Mouse (Mus musculus) T-helper 17 cell (primary cell): ENCODE data around the gene Nrd1.

ENCODE experiments used
- in situ Hi-C, 2 experiments: fragments of 300-600 bp; cut with MboI, MseI; formaldehyde crosslinking; loops; 1 replicate in 1 of 2; 2 replicates in 1 of 2; pipeline ENCODE4 v1.15.1; 2025; ENCODE audit warnings: high pct_unique_total_duplicates in 2 of 2

Gene Nrd1

DNA sequence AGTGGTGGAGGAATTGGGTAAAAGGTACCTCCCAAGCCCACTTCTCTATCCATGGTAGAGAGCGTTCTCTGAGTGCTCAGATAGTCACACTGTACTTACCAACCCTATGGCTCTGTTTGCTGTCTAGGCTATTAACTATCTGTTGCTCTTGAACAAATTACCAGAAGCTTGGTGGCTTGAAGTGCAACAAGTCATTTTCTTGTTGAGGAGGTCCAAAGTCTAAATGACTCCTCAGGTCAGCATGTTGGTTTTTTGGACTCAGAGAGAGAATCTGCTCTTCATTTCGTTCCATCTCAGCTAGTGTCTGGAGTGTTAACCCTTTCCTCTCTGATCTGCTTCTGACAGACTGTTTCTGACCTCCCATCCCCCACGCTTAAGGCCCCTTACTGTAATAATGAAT is 24.6 kb downstream of the Nrd1 start:
- in situ Hi-C loops, result no loop called here

DNA sequence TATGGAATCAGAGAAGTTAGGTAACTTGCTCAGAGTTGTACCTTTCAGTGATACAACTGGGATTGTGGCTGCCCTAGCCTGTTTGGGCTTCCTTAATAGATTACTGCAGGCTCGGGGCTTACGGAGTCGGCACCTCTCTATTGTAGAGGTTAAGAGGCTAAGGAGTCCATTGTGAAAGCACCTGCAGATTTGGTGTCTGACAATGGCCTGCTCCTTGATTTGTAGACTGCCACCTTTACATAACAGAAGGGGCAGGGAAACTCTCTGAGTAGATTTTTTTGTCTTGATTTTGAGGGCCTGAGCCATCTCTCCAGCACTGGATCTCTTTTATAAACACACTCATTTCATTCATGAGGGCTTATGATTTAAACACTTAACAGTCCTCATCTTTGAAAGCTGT is 26.1 kb downstream of the Nrd1 start:
- in situ Hi-C loops, result no loop called here

DNA sequence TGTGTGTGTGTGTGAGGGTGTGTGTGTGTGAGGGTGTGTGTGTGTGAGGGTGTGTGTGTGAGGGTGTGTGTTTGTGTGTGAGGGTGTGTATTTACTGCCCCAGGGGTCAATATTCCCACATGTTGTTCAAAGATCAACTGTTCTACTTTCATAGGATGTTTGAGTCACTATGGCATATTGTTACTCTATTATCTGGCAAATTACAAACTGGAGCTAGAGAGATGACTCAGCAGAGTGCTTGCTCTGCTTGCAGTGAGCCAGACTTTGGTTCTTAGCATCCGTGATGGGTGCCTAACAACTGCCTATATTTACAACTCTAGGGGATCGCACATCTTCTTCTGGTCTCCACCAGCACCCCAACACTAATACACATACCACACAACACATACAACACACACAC is 29.4 kb downstream of the Nrd1 start:
- in situ Hi-C loops, result no loop called here

DNA sequence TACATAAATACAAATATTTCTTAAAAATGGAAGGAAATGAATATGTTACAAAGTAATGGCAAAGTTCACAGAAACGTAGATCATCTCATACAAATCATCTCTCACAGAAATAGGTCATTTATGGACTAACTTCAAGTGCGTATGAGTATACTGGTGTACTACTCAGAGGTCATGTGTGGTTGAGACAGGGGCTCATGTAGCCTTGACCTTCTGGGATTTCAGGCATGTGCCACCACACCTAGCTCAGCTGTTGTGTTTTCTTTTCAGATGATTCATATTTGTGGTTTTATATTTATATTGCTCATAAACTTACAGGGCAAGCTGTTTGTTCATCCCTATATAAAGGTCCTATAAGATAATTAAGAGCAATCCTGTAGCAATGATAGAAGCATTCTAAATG is 29.8 kb downstream of the Nrd1 start:
- in situ Hi-C loops, result no loop called here

DNA sequence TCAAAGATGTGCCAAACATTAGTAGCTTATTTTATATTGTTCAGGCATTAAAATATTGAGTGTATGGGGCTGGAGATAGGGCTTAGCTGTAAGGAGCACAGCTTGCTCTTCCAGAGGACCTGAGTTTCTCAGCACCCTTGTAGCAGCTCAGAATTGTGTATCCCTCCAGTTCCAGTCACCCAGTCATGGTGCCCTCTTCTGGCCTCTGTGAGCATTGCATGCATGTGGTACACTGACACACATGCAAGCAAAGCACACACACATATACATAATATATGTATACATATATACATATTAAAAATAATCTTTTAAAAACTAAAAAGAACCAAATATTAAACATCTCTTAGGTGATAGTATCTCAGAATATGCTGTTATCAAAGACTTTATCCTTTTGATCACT is 35.9 kb downstream of the Nrd1 start:
- in situ Hi-C loops, result no loop called here

DNA sequence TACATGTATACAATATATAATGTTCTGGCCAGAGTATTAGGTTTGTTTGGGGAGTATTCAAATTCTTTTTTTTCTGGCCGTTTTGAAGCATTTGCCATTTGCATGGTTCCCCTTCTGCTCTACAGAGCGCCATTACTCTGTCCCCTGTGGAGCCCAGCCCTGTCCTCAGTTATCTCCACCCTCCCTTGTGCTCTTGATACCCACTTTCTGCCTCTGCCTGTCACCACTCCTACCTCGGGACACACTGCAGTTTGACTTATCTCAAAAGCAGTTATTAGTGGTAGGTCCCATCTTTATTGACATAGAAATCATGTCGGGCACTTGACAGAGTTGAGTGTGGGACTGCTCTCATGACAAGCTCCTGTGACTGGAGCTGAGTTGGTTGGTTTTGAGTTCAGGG is 42.3 kb downstream of the Nrd1 start:
- in situ Hi-C loops, result no loop called here

DNA sequence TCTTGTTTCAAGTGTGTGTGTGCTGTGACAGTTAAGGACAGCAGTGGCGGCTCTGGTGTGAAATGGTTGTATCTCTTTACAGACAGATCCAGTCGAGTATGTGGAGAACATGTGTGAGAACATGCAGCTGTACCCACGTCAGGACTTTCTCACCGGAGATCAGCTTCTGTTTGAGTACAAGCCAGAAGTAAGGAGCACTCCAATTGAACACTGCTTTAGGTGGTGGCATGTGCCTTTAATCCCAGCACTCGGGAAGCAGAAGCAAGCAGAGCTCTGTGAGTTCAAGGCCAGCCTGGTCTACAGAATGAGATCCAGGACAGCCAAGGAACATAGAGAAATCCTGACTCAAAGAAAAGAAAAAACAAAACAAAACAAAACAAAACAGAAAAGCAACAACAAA is 42.8 kb downstream of the Nrd1 start:
- in situ Hi-C loops, result no loop called here

DNA sequence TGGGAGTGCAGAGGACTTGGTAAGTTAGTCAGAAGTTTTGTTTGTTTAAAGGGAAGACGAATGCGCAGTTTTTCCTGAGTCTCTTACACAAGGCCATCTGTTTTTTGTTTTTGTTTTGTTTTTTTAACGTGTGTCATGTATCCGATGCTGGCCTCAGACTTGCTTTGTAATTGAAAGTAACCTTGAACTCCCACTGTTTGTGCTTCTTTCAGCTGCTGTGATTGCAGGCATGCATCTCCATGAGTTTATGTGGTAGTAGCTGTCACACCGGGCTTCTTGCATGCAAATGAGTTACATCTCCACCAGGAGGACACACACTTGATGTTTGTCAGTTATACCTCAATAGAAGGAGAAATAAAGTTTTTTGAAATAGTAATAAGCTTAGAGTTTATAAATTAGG is 43.3 kb downstream of the Nrd1 start:
- in situ Hi-C loops, result no loop called here

DNA sequence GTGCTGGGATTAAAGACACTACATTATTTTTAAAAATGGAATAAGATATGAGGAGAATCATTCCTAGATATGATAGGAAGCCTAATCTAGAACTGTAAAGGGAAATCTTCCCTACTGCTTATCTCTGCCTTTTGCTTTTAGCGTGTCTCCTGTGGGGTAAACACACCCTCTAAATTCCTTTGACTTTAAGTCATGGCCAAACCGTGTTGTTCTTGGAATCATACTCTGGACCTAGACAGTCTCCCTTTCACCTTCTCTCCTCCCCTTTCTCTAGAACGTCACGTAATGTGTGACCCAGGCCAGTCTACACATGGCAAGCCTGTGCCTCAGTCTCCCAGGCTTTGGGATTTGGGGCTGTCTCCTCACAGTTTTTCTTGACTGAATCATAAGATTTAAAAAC is 47.8 kb downstream of the Nrd1 start:
- in situ Hi-C loops, result no loop called here

DNA sequence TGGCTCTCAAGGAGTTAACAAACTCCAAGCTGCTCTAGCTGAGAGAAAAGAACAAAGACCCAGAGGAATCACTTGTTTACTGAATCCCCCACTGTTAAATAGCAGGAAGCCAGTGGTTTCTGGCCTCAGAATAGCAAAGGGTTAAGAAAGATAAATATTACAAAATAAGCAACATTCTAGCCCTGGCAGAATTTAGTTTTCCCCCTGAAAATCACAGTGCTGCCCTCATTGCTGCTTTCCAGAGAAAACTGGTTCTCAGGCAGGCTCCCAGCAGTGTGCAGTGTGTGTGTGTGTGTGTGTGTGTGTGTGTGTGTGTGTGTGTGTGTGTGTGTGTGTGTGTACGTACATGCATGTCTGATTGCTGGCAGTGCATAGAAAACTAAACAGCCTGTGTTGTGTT is 51.8 kb downstream of the Nrd1 start:
- in situ Hi-C loops, result no loop called here

DNA sequence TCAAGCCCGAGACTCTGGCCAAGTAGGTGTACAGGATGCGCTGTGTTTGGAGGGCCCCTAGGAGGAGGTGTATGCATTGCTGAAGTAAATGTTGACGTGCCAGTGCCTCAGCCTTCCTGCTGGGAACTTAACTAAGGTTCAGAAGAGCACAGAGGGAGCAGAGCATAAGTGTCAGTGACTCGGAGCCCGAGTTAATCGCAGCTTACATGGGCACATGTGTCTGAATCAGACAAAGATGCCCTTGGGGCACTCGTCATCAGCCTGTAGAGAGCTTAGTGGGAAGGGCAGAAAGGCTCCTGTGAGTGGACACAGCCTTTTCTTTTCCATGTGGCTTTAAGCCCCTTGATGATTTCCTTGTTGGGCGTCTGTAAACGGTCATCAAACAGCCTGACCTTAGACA is 53.5 kb downstream of the Nrd1 start:
- in situ Hi-C loops, result no loop called here

DNA sequence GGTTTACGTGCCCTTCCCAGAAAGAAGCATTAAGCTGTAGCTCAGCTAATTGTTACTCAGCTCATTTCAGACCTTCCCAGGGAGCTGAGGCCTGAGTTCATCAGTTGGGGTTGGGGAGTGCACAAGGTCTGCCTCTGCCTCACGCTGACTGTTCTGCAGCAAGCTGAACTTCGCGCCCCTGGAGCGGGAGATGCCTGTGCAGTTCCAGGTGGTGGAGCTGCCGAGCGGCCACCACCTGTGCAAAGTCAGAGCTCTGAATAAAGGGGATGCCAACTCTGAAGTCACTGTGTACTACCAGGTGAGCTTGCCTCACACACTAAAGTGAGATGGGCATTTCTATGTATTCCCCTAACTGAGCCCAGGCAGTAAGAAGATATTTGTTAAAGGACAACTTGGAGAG is 55.9 kb downstream of the Nrd1 start:
- in situ Hi-C loops, result no loop called here

DNA sequence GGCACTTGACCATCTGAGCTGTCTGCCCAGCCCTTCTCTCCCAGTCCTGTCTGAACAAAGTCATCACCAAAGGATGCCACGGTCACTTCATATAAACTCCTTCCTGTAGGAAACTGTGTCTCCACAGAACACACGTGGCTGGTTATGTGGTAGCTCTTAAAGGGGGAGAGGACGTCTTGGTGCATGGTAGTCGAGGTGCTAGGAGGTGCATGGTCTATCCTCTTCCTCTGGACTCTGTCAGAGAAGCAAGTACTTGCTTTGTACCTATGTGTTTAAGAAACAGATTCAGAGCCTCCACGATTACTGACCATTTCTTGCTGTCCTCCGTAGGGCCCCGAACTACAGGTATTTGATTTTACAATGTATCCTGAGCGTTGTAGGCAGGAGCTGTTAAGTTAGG is 57.2 kb downstream of the Nrd1 start:
- in situ Hi-C loops, result no loop called here

DNA sequence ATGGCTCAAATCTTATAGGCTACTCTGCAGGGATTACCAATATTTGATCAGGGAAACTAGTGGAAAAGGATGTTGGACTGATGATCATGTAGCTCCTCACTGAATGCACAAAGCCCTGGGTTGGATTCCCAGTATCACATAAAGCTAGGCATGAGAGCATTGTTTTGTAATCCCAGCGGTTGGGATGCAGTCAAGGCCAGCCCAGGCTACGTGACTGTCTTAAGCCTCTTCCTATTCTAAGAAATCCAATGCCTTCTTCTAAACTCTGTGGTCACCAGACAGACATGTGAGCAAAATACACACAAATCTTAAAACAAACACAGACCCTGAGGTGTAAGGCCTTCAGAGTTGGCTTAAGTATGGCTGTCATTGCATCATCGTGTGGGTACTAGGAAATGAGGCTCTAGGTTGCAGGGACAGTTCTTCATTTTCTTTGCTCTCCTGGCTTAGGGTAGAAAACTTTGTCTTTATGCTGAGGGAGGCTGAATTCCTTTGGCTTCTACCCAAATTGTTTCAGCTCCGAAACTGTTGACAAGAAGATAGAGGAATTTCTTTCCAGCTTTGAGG is 58.9 kb downstream of the Nrd1 start:
- in situ Hi-C loops, result no loop called here

DNA sequence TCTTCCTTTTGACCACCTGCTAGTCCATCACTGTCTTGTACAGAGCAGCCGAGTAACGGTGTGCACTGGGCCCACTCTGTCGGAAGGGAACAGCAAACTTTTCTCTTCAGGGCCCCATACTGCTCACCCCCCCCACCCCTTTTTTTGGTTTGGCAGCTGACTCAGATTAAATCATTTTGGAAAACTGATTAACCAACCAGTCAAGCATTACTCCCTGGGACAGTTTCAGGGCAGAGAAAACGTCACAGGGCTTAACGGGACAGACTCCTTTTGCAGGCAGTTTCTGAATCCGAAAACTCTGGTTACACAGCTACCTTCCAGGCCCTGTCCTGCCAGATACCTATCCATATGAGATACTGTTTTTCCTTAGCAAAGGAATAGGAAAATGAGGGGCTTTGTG is 64.5 kb downstream of the Nrd1 start:
- in situ Hi-C loops, result loop anchor here in 1 of 2 experiments (5.0 kb wide), 1 partner anchor 97 kb away; no protein-coding TSS in a partner anchor

DNA sequence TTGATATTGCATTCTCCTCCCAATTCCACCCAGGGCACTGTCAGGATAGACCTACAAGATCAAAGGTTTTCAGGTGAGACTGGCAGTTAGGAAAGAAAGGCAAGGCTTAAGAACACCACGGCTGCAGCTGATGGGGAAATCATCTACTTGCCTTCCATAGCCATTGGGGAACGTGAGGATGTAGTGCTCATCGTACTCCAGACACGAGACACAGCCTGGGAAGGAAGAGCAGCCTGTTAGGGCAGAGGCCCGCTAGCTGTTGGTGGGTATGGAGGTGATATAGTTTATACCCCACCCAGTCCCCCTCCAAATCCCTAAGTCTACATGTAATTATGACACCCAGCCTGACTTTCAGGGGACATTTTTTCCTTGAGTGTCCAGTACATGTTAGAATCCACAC is 65.3 kb downstream of the Nrd1 start:
- in situ Hi-C loops, result loop anchor here in 1 of 2 experiments (5.0 kb wide), 1 partner anchor 97 kb away; no protein-coding TSS in a partner anchor

DNA sequence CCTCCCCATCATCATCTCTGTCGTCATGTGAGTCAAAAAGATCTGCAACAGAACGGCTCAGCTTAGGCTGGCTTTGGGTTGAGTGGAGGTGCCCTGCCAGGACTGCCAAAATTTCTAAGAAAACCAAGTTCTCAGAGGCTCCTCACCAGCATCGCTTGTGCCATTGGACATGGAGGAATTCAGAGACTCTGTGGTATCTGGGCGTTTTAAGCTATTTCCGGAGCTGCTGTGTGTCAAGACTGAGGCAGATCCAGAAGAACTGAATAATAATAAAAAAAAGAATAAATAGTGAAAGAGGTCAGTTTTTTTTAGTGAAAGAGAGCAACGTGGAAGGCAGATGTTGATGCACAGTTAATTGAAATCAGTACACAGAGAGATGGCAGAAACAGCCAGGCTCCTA is 72.4 kb downstream of the Nrd1 start:
- in situ Hi-C loops, result no loop called here

DNA sequence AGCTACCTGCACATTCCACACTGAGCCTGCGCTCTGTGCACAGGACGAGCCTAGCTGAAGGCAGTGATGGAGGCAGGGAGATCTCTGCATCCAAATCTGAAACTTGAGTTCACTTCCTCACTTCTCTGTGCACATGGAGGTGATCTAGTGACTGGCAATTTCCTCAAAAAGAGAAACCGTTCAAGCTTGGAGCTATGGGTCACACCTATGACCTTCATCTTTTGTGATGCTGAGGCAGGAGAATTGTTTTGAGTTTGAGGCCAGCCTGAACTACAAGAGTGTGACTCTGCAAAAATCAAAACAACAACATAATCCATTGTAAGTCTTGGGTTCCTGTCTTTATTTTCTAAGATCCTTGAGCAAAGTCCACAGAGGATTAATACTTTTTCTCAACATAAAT is 72.8 kb downstream of the Nrd1 start:
- in situ Hi-C loops, result no loop called here

DNA sequence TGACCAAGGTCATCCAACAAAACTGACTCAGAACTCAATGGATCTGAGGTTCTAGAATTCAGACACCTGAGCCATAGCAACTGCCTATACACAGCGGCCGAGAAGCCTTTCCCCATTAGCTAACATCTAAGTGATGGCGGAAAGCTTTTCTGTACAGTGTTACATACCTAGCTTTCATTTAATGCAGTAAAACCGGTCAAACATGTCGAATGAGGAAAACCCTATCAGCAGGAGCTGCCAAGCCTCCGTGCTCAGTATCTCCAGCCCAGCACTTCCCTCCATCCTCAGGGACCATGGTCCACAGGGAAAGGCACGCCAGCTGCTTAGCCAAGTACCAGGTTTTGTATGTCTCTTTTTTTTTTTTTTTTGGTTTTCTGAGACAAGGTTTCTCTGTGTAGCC is 78.5 kb downstream of the Nrd1 start:
- in situ Hi-C loops, result no loop called here

DNA sequence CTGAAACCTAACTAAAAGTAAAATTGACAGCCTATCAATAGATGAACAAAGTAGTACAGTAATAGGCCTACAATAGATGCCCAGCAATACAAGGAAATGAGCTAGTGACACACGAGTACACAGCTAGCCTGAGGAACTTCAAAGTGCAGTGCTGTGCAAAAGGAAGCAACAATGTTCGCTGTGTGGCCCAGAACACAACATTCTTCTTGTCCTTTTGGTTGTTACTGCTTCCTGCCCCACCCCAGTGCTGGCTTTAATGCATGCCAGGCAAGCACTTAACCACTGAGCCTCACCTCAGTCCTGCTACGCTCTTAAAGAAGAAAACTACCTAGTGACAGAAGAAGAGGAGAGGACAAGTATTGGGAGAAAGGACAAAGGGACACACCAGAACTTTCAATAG is 79.2 kb downstream of the Nrd1 start:
- in situ Hi-C loops, result loop anchor here in 1 of 2 experiments (5.0 kb wide), 1 partner anchor 83 kb away; no protein-coding TSS in a partner anchor

DNA sequence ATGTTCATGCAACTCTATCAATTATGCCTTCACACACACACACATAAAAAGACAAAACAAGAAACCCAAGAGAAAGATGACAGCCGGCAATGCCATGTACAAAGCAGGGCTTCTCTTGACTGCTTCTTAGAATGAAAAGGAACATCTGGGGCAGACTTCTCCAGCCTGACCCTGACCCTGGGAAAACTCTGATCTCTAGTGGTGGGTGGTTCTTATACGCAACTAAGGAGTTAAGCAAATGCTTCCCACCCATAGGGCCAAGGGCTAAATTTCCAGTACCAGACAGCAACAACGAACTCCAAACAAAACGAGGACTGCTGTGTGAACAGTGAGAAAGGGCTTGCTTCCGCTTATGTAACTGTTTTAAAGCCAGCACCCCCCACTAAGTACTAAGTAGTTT is 79.7 kb downstream of the Nrd1 start:
- in situ Hi-C loops, result loop anchor here in 1 of 2 experiments (5.0 kb wide), 1 partner anchor 82 kb away; no protein-coding TSS in a partner anchor

DNA sequence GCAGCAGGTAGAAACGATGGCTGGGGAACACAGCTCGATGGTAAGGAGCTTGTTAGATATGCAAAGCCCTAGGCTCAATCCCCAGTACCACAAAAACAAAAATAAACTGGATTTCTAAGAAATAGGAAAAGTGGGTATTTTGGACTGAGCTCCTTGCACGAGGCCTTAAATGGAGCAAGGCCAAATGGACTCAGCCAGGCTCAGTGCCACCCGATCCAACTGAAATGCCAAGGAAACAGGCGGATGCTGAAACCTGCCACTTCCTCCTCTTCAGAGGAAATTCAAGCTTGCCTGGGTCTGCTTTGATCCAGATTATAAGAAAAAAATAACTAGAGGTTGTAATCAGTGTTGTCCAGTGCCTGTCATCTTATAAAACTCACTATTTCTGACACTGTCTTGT is 88.7 kb downstream of the Nrd1 start:
- in situ Hi-C loops, result no loop called here

DNA sequence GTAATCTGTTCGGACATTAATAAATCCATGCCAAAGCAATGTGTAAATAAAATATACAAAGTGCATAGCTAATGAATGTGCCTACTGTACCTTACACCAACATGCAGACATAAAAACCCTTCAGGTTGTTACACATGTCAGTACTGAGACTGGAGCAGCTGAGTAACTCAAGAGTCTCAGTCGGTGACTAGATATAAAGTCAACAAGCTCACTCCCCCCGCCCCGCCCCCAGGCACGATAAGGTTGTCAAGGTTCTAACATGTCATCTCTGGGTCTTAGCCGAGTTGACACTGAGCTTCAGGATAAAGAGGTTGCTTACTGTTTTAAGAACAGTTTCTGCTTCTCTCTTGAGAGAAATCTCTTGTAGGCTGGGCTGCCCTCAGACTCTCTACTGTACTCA is 89.5 kb downstream of the Nrd1 start:
- in situ Hi-C loops, result no loop called here

DNA sequence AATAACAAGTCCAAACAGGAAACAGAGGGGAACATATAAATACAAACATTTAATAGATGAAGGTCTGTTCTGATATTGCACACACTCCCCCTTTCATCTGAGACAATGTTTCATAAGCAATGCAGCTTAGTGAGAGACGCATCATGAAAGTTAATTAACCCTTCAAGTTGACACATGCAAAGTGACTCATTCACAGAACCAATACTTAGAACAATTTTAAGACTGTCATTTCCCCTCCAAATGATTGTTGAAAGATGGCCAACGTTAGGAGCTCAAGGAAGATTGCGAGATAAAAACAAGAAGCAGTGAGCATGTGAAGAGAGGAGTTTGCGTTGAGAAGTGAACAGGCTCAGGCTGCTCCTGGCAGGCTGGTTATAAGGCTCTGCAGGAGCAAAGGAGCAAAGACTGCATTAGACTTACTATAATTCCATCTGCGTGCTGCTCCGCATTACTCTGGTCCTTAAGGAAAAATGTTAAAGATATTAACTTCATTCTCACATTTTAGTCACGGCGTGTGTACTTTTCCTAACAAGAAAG is 90.9 kb downstream of the Nrd1 start:
- in situ Hi-C loops, result no loop called here
